Mouse (Mus musculus): Measurements from ENCODE around the gene Mpzl1. TPM values are rescaled to one million over a fixed set of nuclear protein-coding genes. Genes with fewer than 3 reads are reported as not detected.

Mpzl1 gene
- total and polyA plus RNA-seq, 3 experiments, result 15.1 to 19.7 (median 18.3) TPM

- TF ChIP-seq EP300 (IDR thresholded peaks at IDR 0.05; ENCODE audit: insufficient read depth, low read depth, low read length) (0 out of 2 replicates have a peak, but pooled peaks have one; percentile 16), POLR2A (IDR thresholded peaks at IDR 0.05; ENCODE audit: insufficient read depth, low read depth, low read length) (no peak), CTCF (IDR thresholded peaks at IDR 0.05) (0 out of 2 replicates have a peak, but pooled peaks have one; percentile 11)
- H3K9ac ChIP-seq (ENCODE audit: low read depth, low read length), result no peak overlapping the region
- no peak overlapping the region; the same call in none of the 2 replicates for H3K27ac ChIP-seq
- WGBS, result 75% methylated on average over 14 of the region's 14 CpGs
- H3K27me3 ChIP-seq (ENCODE audit: control insufficient read depth, insufficient read depth, low read length), result no peaks in the 10 kb centered on the region
- no peak for DNase-seq
- no peak overlapping the region for H3K4me3 ChIP-seq
- H3K4me1 ChIP-seq (ENCODE audit: control insufficient read depth, insufficient read depth, low read length), result peaks cover 9% of the 10 kb centered on the region
- intact Hi-C loops (cut with DNase I), result loop anchor here (5.0 to 10.0 kb wide), 2 partner anchors 299 to 501 kb away; no protein-coding TSS in a partner anchor
- H3K36me3 ChIP-seq (ENCODE audit: control insufficient read depth, insufficient read depth, low read length), result peaks cover 14% of the 10 kb centered on the region
- H3K79me2 ChIP-seq (replicated peaks; ENCODE audit: control insufficient read depth, insufficient read depth, low read length), result no peaks in the 10 kb centered on the region
Measured at GRCm38 (mm10) chr1:165653126-165653885, 19.0 kb upstream of the Mpzl1 start.

- peaks cover 14% of the 10 kb centered on the region for H3K36me3 ChIP-seq (ENCODE audit: control insufficient read depth, insufficient read depth, low read length)
- no peak overlapping the region for H3K9ac ChIP-seq (ENCODE audit: low read depth, low read length)
- H3K79me2 ChIP-seq (replicated peaks; ENCODE audit: control insufficient read depth, insufficient read depth, low read length), result no peaks in the 10 kb centered on the region
- no peaks in the 10 kb centered on the region for H3K27me3 ChIP-seq (ENCODE audit: control insufficient read depth, insufficient read depth, low read length)
- no peak overlapping the region; the same call in 1 of the 2 replicates for H3K27ac ChIP-seq
- peaks cover 9% of the 10 kb centered on the region for H3K4me1 ChIP-seq (ENCODE audit: control insufficient read depth, insufficient read depth, low read length)
- WGBS, result 48% methylated on average over 2 of the region's 2 CpGs
- no peak for DNase-seq
- intact Hi-C loops (cut with DNase I), result loop anchor here (5.0 to 10.0 kb wide), 2 partner anchors 300 to 502 kb away; no protein-coding TSS in a partner anchor
- no peak overlapping the region for H3K4me3 ChIP-seq
- TF ChIP-seq EP300 (IDR thresholded peaks at IDR 0.05; ENCODE audit: insufficient read depth, low read depth, low read length) (no peak), POLR2A (IDR thresholded peaks at IDR 0.05; ENCODE audit: insufficient read depth, low read depth, low read length) (no peak), CTCF (IDR thresholded peaks at IDR 0.05) (no peak)
Measured at GRCm38 (mm10) chr1:165652507-165652906, 18.2 kb upstream of the Mpzl1 start.

- no peak overlapping the region for H3K9ac ChIP-seq (ENCODE audit: low read depth, low read length)
- TF ChIP-seq EP300 (IDR thresholded peaks at IDR 0.05; ENCODE audit: insufficient read depth, low read depth, low read length) (no peak), CTCF (IDR thresholded peaks at IDR 0.05) (no peak), POLR2A (IDR thresholded peaks at IDR 0.05; ENCODE audit: insufficient read depth, low read depth, low read length) (no peak)
- peaks cover 14% of the 10 kb centered on the region for H3K36me3 ChIP-seq (ENCODE audit: control insufficient read depth, insufficient read depth, low read length)
- no peaks in the 10 kb centered on the region for H3K27me3 ChIP-seq (ENCODE audit: control insufficient read depth, insufficient read depth, low read length)
- peaks cover 9% of the 10 kb centered on the region for H3K4me1 ChIP-seq (ENCODE audit: control insufficient read depth, insufficient read depth, low read length)
- WGBS, result 52% methylated on average over 5 of the region's 5 CpGs
- no peak overlapping the region for H3K4me3 ChIP-seq
- no peak overlapping the region for H3K27ac ChIP-seq
- intact Hi-C loops (cut with DNase I), result loop anchor here (5.0 to 10.0 kb wide), 2 partner anchors 301 to 504 kb away; no protein-coding TSS in a partner anchor
- H3K79me2 ChIP-seq (replicated peaks; ENCODE audit: control insufficient read depth, insufficient read depth, low read length), result no peaks in the 10 kb centered on the region
- no peak for DNase-seq
Measured at GRCm38 (mm10) chr1:165651158-165651557, 16.8 kb upstream of the Mpzl1 start.

- no peak for DNase-seq
- H3K36me3 ChIP-seq (ENCODE audit: control insufficient read depth, insufficient read depth, low read length), result no peaks in the 10 kb centered on the region
- H3K79me2 ChIP-seq (replicated peaks; ENCODE audit: control insufficient read depth, insufficient read depth, low read length), result no peaks in the 10 kb centered on the region
- WGBS, result 69% methylated on average over 4 of the region's 4 CpGs
- TF ChIP-seq CTCF (IDR thresholded peaks at IDR 0.05) (peak; percentile 4; the same call in 1 of the 2 replicates), POLR2A (IDR thresholded peaks at IDR 0.05; ENCODE audit: insufficient read depth, low read depth, low read length) (no peak), EP300 (IDR thresholded peaks at IDR 0.05; ENCODE audit: insufficient read depth, low read depth, low read length) (no peak)
- no peak overlapping the region for H3K4me3 ChIP-seq
- intact Hi-C loops (cut with DNase I), result loop anchor here (2.0 to 10.0 kb wide), 2 partner anchors 14 to 260 kb away; no protein-coding TSS in a partner anchor
- H3K27me3 ChIP-seq (ENCODE audit: control insufficient read depth, insufficient read depth, low read length), result no peaks in the 10 kb centered on the region
- no peak overlapping the region for H3K27ac ChIP-seq
- no peak overlapping the region for H3K9ac ChIP-seq (ENCODE audit: low read depth, low read length)
- peaks cover 2% of the 10 kb centered on the region; the same call in 1 of the 2 replicates for H3K4me1 ChIP-seq (ENCODE audit: control insufficient read depth, insufficient read depth, low read length)
Measured at GRCm38 (mm10) chr1:165645102-165645501, 10.8 kb upstream of the Mpzl1 start.

- H3K9ac ChIP-seq (ENCODE audit: low read depth, low read length), result no peak overlapping the region
- H3K36me3 ChIP-seq (ENCODE audit: control insufficient read depth, insufficient read depth, low read length), result no peaks in the 10 kb centered on the region
- no peak overlapping the region for H3K4me3 ChIP-seq
- intact Hi-C loops (cut with DNase I), result loop anchor here (2.0 to 10.0 kb wide), 4 partner anchors 15 to 359 kb away; partner anchors contain the start of genes Dcaf6, Mpc2 and Pou2f1
- H3K27me3 ChIP-seq (ENCODE audit: control insufficient read depth, insufficient read depth, low read length), result no peaks in the 10 kb centered on the region
- no peak overlapping the region; the same call in 1 of the 2 replicates for H3K27ac ChIP-seq
- 66% methylated on average over 5 of the region's 5 CpGs for WGBS
- DNase-seq, result no peak
- H3K79me2 ChIP-seq (replicated peaks; ENCODE audit: control insufficient read depth, insufficient read depth, low read length), result no peaks in the 10 kb centered on the region
- TF ChIP-seq POLR2A (IDR thresholded peaks at IDR 0.05; ENCODE audit: insufficient read depth, low read depth, low read length) (no peak), CTCF (IDR thresholded peaks at IDR 0.05) (no peak), EP300 (IDR thresholded peaks at IDR 0.05; ENCODE audit: insufficient read depth, low read depth, low read length) (no peak)
- H3K4me1 ChIP-seq (ENCODE audit: control insufficient read depth, insufficient read depth, low read length), result peaks cover 2% of the 10 kb centered on the region; the same call in 1 of the 2 replicates
Measured at GRCm38 (mm10) chr1:165643735-165644134, 9.4 kb upstream of the Mpzl1 start.

All from heart, adult 2 months (tissue).